Mouse (Mus musculus): ENCODE measurements around the gene Chd9.

GRCm38 (mm10) chr8:90820321-90820696 is 7.8 kb upstream of the Chd9 start:
- TF ChIP-seq CTCF (IDR thresholded peaks at IDR 0.05; ENCODE audit: extremely low read depth, insufficient read depth, insufficient read length, insufficient replicate concordance) = no peak
- TF ChIP-seq POLR2A (IDR thresholded peaks at IDR 0.05; ENCODE audit: low read depth, low read length) = no peak

Data from spleen, adult 2 months (tissue).